Mouse (Mus musculus): ENCODE data around the gene Adcy6. TPM values are rescaled to one million over a fixed set of nuclear protein-coding genes. Genes with fewer than 3 reads are reported as not detected.

The Adcy6 gene
- total and polyA plus RNA-seq, 3 experiments = 76.0 to 77.3 TPM; not detected in 1

- peak; percentile 89 for DNase-seq (ENCODE audit: low read depth, low spot score)
- Histone ChIP-seq H3K27me3 (ENCODE audit: control insufficient read depth in 1 of 2, insufficient read depth in 2 of 2, low read length in 2 of 2) (peaks cover 13 to 15% of the 10 kb centered on the region in 2 experiments), H3K4me3 (ENCODE audit: control insufficient read depth in 1 of 2, insufficient read depth in 1 of 2, low read depth in 2 of 2, low read length in 2 of 2) (peak overlapping the region; percentile 49 to 50), H3K79me2 (ENCODE audit: control insufficient read depth, insufficient read depth, low read length, poor library complexity) (no peaks in the 10 kb centered on the region; the same call in 1 of the 2 replicates), H3K9me3 (replicated peaks; ENCODE audit: insufficient read depth, low read length) (no peaks in the 10 kb centered on the region), H3K36me3 (ENCODE audit: control insufficient read depth in 1 of 2, insufficient read depth in 2 of 2, low read length in 2 of 2) (peaks cover 0 to 11% of the 10 kb centered on the region in 2 experiments; a peak in 2 of 4 replicates), H3K9ac (ENCODE audit: control insufficient read depth, low read depth, low read length, poor library complexity, severe bottlenecking) (peak overlapping the region; percentile 61), H3K4me1 (ENCODE audit: control insufficient read depth in 1 of 2, insufficient read depth in 2 of 2, low read length in 2 of 2) (peaks cover 0 to 17% of the 10 kb centered on the region in 2 experiments; a peak in 3 of 4 replicates), H3K27ac (ENCODE audit: control insufficient read depth, low read depth, low read length) (no peak overlapping the region)
- TF ChIP-seq NELFE (IDR thresholded peaks at IDR 0.05; ENCODE audit: low read depth, low read length) (no peak; the same call in 1 of the 2 replicates), TAL1 (IDR thresholded peaks at IDR 0.05; ENCODE audit: low read length) (no peak), ZC3H11A (IDR thresholded peaks at IDR 0.05; ENCODE audit: low read depth, low read length) (peak; percentile 66), USF2 (IDR thresholded peaks at IDR 0.05; ENCODE audit: borderline replicate concordance in 1 of 2, insufficient read depth in 1 of 2, low read depth in 1 of 2, low read length in 2 of 2) (no peak), BHLHE40 (IDR thresholded peaks at IDR 0.05; ENCODE audit: borderline replicate concordance, low read depth, low read length) (peak; percentile 41; the same call in 1 of the 2 replicates), NRF1 (IDR thresholded peaks at IDR 0.05; ENCODE audit: insufficient read depth, low read depth, low read length, poor library complexity, severe bottlenecking) (no peak), TBP (IDR thresholded peaks at IDR 0.05; ENCODE audit: low read depth, low read length) (no peak), JUND (IDR thresholded peaks at IDR 0.05; ENCODE audit: low read depth, low read length) (no peak), E2F4 (IDR thresholded peaks at IDR 0.05; ENCODE audit: borderline replicate concordance, low read depth, low read length) (no peak), EP300 (IDR thresholded peaks at IDR 0.05; ENCODE audit: low read depth in 1 of 2, low read length in 2 of 2) (no peak), UBTF (IDR thresholded peaks at IDR 0.05; ENCODE audit: borderline replicate concordance, insufficient read depth, low read depth, low read length) (0 out of 2 replicates have a peak, but pooled peaks have one; percentile 71), ZKSCAN1 (IDR thresholded peaks at IDR 0.05; ENCODE audit: low read depth, low read length) (no peak), ELF1 (IDR thresholded peaks at IDR 0.05; ENCODE audit: low read depth, low read length) (peak; percentile 47; the same call in 1 of the 2 replicates), CHD1 (IDR thresholded peaks at IDR 0.05; ENCODE audit: low read depth, low read length) (no peak), ZMIZ1 (IDR thresholded peaks at IDR 0.05; ENCODE audit: low read depth, low read length) (no peak), RCOR1 (IDR thresholded peaks at IDR 0.05; ENCODE audit: low read depth, low read length) (peak; percentile 30), CTCF (IDR thresholded peaks at IDR 0.05 in 2 of 3, conservative IDR thresholded peaks at IDR 0.05 in 1 of 3; ENCODE audit: control insufficient read depth in 1 of 3, insufficient read depth in 1 of 3, low read depth in 2 of 3, low read length in 3 of 3, poor library complexity in 1 of 3, severe bottlenecking in 1 of 3) (peak; percentile 100), TCF12 (IDR thresholded peaks at IDR 0.05; ENCODE audit: low read depth, low read length) (peak; percentile 59), MXI1 (IDR thresholded peaks at IDR 0.05; ENCODE audit: low read depth, low read length) (peak; percentile 65), HCFC1 (IDR thresholded peaks at IDR 0.05; ENCODE audit: low read depth, low read length) (peak; percentile 42; the same call in 1 of the 2 replicates), CHD2 (IDR thresholded peaks at IDR 0.05; ENCODE audit: low read length) (no peak), USF1 (IDR thresholded peaks at IDR 0.05; ENCODE audit: low read depth, low read length) (0 out of 2 replicates have a peak, but pooled peaks have one; percentile 34), GABPA (IDR thresholded peaks at IDR 0.05; ENCODE audit: low read depth, low read length) (no peak), POLR2AphosphoS5 (IDR thresholded peaks at IDR 0.05; ENCODE audit: borderline replicate concordance, low read depth, low read length) (no peak), SIN3A (IDR thresholded peaks at IDR 0.05; ENCODE audit: low read length) (peak; percentile 18; the same call in 1 of the 2 replicates), RAD21 (IDR thresholded peaks at IDR 0.05; ENCODE audit: low read depth, low read length) (peak; percentile 56), POLR2A (IDR thresholded peaks at IDR 0.05; ENCODE audit: control insufficient read depth in 1 of 2, insufficient read depth in 1 of 2, low read depth in 1 of 2, low read length in 2 of 2, poor library complexity in 1 of 2) (no peak), KAT2A (conservative IDR thresholded peaks at IDR 0.05; ENCODE audit: low read depth, low read length) (no peak), MAX (IDR thresholded peaks at IDR 0.05; ENCODE audit: low read length) (peak; percentile 72; the same call in 1 of the 2 replicates), MAZ (IDR thresholded peaks at IDR 0.05; ENCODE audit: low read depth, low read length) (peak; percentile 97), MYB (IDR thresholded peaks at IDR 0.05; ENCODE audit: low read depth, low read length) (no peak), POLR2AphosphoS2 (IDR thresholded peaks at IDR 0.05; ENCODE audit: low read length) (no peak), MYC (IDR thresholded peaks at IDR 0.05; ENCODE audit: low read depth, low read length) (peak; percentile 80; the same call in 1 of the 2 replicates), MEF2A (IDR thresholded peaks at IDR 0.05; ENCODE audit: extremely low read depth, insufficient replicate concordance, low read depth, low read length, poor library complexity, severe bottlenecking) (no peak), MAFK (IDR thresholded peaks at IDR 0.05; ENCODE audit: borderline replicate concordance, low read depth, low read length) (no peak), GATA1 (IDR thresholded peaks at IDR 0.05; ENCODE audit: low read depth, low read length) (no peak), SMC3 (IDR thresholded peaks at IDR 0.05; ENCODE audit: low read depth, low read length) (peak; percentile 86)
Observed at GRCm38 (mm10) chr15:98631493-98631892, 21.6 kb upstream of the Adcy6 start.
